Mouse (Mus musculus) forebrain, embryonic 13.5 days (tissue): ENCODE data around the gene Inpp5a. TPM values are rescaled to one million over a fixed set of nuclear protein-coding genes. Genes with fewer than 3 reads are reported as not detected.

Source experiments
- ATAC-seq: fragments of 200-750 bp; cut with Nextera tagmentation; 2 replicates; pipeline ENCODE4 v1.8.0; 2017
- H3K27ac ChIP-seq: fragments of 300-500 bp; sonication (generic); 2 replicates; pipeline ENCODE4 v1.5.1; 2015; ENCODE audit warnings: inconsistent platforms, mild to moderate bottlenecking, moderate library complexity
- H3K27me3 ChIP-seq: fragments of 300-500 bp; sonication (generic); 2 replicates; pipeline ENCODE4 v1.6.1; 2015; ENCODE audit warnings: mild to moderate bottlenecking, inconsistent platforms
- H3K36me3 ChIP-seq: fragments of 300-500 bp; sonication (generic); 2 replicates; pipeline ENCODE4 v1.6.1; 2015; ENCODE audit warnings: mild to moderate bottlenecking, inconsistent platforms; ENCODE audit not compliant: poor library complexity, severe bottlenecking
- H3K4me1 ChIP-seq: fragments of 300-500 bp; sonication (generic); 2 replicates; pipeline ENCODE4 v1.6.1; 2015; ENCODE audit warnings: inconsistent platforms
- H3K4me2 ChIP-seq: fragments of 300-500 bp; sonication (generic); 2 replicates; pipeline ENCODE4 v1.6.1; 2015; ENCODE audit warnings: inconsistent platforms, mild to moderate bottlenecking, moderate library complexity
- H3K4me3 ChIP-seq: fragments of 300-500 bp; sonication (generic); 2 replicates; pipeline ENCODE4 v1.5.1; 2015; ENCODE audit warnings: mild to moderate bottlenecking, inconsistent platforms
- H3K9ac ChIP-seq: fragments of 300-500 bp; sonication (generic); 2 replicates; pipeline ENCODE4 v1.6.1; 2015; ENCODE audit warnings: mild to moderate bottlenecking, inconsistent platforms
- H3K9me3 ChIP-seq: fragments of 300-500 bp; sonication (generic); replicated peaks from 2 replicates; pipeline ENCODE4 v1.6.1; 2016; ENCODE audit warnings: inconsistent platforms
- WGBS: fragments of 180-500 bp; shearing (Covaris S2); methylation state at CpG from one replicate; pipeline ENCODE4 v1.1.7; 2015; 5-methylcytosine and 5-hydroxymethylcytosine counted together
- polyA plus RNA-seq: library from polyadenylated mRNA; unstranded; fragments of >200 nt; fragmentation: Nextera tagmentation; extraction: Ambion mirVana; gene quantifications from 2 replicates; pipeline ENCODE4 v1.2.1, GENCODE M21; 2015

Inpp5a gene
- polyA plus RNA-seq, 1 experiment from 2014 or later: 9.7 TPM

- no peak overlapping the region for H3K27ac ChIP-seq
- H3K4me2 ChIP-seq: no peak overlapping the region
- H3K27me3 ChIP-seq: no peaks in the 10 kb centered on the region
- no peak overlapping the region for H3K9ac ChIP-seq
- no peak for ATAC-seq
- no peaks in the 10 kb centered on the region for H3K4me1 ChIP-seq
- H3K36me3 ChIP-seq: no peaks in the 10 kb centered on the region
- WGBS: 72% methylated on average over 2 of the region's 2 CpGs
- H3K4me3 ChIP-seq: no peak overlapping the region
- H3K9me3 ChIP-seq: no peaks in the 10 kb centered on the region
Measured at GRCm38 (mm10) chr7:139379745-139380144, 9.2 kb upstream of the Inpp5a start.

DNA sequence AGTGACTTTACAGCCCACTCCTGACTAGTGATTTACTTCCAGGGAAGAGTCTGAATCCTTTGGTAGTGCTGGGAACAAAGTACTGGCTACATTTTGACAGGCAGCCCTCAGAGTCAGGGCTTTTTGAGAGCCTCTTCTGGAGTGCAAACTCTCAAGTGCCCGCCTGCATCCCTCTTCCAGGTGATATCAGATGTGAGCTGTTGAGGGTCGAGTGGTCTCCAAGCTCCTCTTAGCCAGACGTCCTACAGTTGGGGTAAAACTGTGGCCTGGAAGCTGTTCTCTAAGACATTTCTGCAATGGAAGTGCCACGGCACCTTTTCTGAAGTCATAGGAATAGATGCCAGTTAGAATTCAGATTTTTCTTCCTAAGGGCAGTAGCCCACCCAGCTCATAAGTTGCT is 8.7 kb upstream of the Inpp5a start:
- H3K36me3 ChIP-seq: no peaks in the 10 kb centered on the region
- no peak overlapping the region for H3K9ac ChIP-seq
- H3K9me3 ChIP-seq: no peaks in the 10 kb centered on the region
- H3K4me1 ChIP-seq: no peaks in the 10 kb centered on the region
- H3K4me2 ChIP-seq: no peak overlapping the region
- ATAC-seq: no peak
- no peak overlapping the region for H3K27ac ChIP-seq
- H3K27me3 ChIP-seq: no peaks in the 10 kb centered on the region
- 77% methylated on average over 4 of the region's 4 CpGs for WGBS
- H3K4me3 ChIP-seq: no peak overlapping the region

DNA sequence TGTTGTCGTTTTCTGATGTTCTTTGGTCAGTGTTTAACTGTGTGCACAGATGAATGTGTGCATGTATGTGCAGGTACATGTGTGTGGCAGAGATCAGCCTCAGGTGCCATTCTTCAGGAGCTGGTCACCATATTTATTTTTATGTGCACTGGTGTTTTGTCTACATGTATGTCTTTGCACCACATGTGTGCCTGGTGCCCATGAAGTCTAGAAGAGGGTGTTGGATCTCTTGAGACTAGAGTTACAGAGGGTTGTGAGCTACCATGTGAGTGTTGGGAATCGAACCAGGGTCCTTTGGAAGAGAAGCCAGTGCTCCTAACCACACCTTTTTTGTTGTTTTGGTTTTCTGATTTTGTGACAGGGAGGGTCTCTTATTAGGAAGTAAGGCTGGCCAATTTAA is 7.0 kb upstream of the Inpp5a start:
- ATAC-seq: no peak
- Histone ChIP-seq H3K4me2 (no peak overlapping the region), H3K9me3 (no peaks in the 10 kb centered on the region), H3K27me3 (no peaks in the 10 kb centered on the region), H3K9ac (no peak overlapping the region), H3K36me3 (no peaks in the 10 kb centered on the region), H3K4me3 (no peak overlapping the region), H3K27ac (no peak overlapping the region), H3K4me1 (peaks cover 5% of the 10 kb centered on the region)
- WGBS: 83% methylated on average over 2 of the region's 2 CpGs

GRCm38 (mm10) chr7:139382796-139383195 is 6.1 kb upstream of the Inpp5a start:
- ATAC-seq: no peak
- Histone ChIP-seq H3K27ac (no peak overlapping the region), H3K27me3 (no peaks in the 10 kb centered on the region), H3K4me2 (no peak overlapping the region), H3K36me3 (no peaks in the 10 kb centered on the region), H3K9me3 (no peaks in the 10 kb centered on the region), H3K4me1 (peaks cover 13% of the 10 kb centered on the region), H3K9ac (no peak overlapping the region), H3K4me3 (no peak overlapping the region)
- 89% methylated on average over 2 of the region's 2 CpGs for WGBS

- Histone ChIP-seq H3K4me1 (peaks cover 19% of the 10 kb centered on the region), H3K4me2 (no peak overlapping the region), H3K27me3 (no peaks in the 10 kb centered on the region), H3K4me3 (no peak overlapping the region), H3K36me3 (no peaks in the 10 kb centered on the region), H3K27ac (no peak overlapping the region), H3K9ac (no peak overlapping the region), H3K9me3 (no peaks in the 10 kb centered on the region)
- WGBS: 83% methylated on average over 1 of the region's 1 CpGs
- ATAC-seq: no peak
Measured at GRCm38 (mm10) chr7:139384500-139384899, 4.4 kb upstream of the Inpp5a start.

GRCm38 (mm10) chr7:139384916-139385530 is 3.9 kb upstream of the Inpp5a start:
- WGBS: 89% methylated on average over 2 of the region's 2 CpGs
- H3K27me3 ChIP-seq: no peaks in the 10 kb centered on the region
- no peak overlapping the region for H3K4me3 ChIP-seq
- no peaks in the 10 kb centered on the region for H3K36me3 ChIP-seq
- no peak overlapping the region for H3K27ac ChIP-seq
- no peak for ATAC-seq
- no peak overlapping the region for H3K4me2 ChIP-seq
- H3K9me3 ChIP-seq: no peaks in the 10 kb centered on the region
- peaks cover 24% of the 10 kb centered on the region for H3K4me1 ChIP-seq
- no peak overlapping the region for H3K9ac ChIP-seq

DNA sequence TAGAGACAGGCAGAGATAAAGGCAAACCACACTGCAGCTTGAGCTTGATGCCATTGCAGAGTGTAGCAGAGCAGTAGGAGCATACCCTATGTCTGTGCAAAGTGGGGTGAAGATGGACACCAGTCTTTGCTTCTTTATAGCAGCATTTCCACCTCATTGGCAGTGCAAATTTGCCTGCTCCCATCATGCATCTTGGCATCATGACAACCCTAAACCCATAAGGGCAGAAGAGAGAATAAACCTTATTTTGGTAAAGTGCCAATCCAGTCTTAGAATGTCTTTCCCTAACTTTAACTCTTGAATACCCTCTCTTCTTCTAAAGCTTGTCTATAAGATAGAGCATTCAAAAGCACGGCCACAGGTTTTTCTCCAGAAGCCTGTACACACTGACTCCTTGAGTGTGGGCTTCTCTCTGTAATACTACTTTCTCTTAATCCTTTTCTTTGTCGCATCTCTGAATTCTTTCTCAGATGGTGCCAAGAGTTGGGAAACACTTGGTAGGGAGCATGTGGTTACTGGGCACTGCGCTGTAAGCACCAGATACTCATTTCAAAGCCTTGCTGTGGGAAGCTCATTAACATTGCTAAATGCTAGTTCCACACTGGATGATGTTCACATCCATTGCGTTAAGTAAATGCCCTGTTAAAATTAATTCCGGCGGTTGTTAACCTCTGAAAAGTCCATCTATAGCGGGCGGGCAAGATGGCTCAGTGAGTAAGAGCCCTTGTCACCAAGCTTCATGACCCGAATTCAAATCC is 1.8 kb upstream of the Inpp5a start:
- Histone ChIP-seq H3K4me3 (no peak overlapping the region), H3K9me3 (no peaks in the 10 kb centered on the region), H3K4me1 (peaks cover 37% of the 10 kb centered on the region), H3K4me2 (no peak overlapping the region), H3K36me3 (no peaks in the 10 kb centered on the region), H3K27me3 (no peaks in the 10 kb centered on the region), H3K9ac (no peak overlapping the region), H3K27ac (no peak overlapping the region)
- WGBS: 76% methylated on average over 9 of the region's 9 CpGs
- ATAC-seq: no peak

DNA sequence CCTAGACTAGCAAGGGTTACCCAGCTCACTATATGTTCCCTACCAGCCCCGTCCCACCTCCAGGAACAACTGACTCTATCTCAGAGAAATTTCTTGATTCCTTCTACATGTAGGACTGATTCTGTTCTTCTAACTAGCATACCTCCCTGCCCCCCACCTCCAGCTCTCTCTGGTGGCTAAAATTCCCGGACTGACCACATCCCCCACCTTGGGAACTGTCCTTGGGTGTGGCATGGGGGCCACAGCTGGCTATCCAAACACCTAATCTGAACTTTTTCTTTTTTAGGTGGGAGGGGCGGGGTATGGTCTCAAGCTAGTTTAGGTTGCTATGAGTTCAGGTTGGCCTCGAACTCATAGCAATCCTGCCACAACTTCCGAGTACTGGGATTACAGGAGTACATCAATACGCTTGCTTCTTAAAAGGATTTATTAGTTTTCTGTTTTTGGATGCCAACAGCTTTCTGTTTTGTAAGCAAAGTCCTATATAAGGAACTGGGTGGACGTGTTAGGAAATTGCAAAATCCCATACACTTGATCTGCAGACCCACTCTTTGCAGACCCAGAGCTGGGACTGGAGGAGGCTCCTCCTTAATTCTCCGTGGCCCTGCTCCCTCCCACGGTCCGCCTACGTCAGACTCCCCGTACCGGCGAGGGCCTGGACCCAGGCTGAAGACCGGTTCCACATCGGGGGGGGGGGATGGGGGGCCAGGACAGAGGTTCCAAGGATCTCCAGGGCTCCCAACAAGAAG is 814 bp upstream of the Inpp5a start:
- Histone ChIP-seq H3K36me3 (no peaks in the 10 kb centered on the region), H3K9me3 (no peaks in the 10 kb centered on the region)
- ATAC-seq: peak; percentile 80; the same call in 1 of the 2 replicates

DNA sequence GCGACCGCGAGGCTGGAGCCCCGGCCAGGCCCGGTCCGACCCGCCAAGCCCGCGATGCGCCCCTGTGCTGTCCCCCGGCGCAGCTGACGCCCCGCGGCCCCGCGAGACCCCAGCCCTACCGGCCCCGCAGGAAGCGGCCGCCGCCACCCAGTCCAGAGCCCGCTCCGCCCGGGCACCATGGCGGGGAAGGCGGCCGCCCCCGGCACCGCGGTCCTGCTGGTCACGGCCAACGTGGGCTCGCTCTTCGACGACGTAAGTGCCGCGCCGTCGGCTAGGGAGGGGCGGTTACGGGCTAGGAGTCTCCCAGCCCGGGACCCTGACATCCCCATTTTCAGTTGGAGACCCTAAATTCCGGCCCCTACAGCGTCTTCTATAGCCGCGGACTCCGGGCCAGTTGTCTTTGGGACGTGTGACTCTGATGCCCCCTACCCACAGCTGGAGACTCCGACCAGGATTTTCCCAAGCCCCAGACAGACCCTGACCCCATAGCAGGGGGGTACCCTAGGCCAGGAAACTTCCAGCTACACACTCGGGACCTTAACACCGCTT is 378 bp downstream of the Inpp5a start:
- peak; percentile 69 for ATAC-seq
- 2% methylated on average over 37 of the region's 53 CpGs for WGBS
- Histone ChIP-seq H3K27me3 (no peaks in the 10 kb centered on the region), H3K4me3 (peak overlapping the region; percentile 76), H3K4me1 (peaks cover 43% of the 10 kb centered on the region), H3K9me3 (no peaks in the 10 kb centered on the region), H3K36me3 (no peaks in the 10 kb centered on the region), H3K27ac (peak overlapping the region; percentile 48), H3K9ac (peak overlapping the region; percentile 86), H3K4me2 (peak overlapping the region; percentile 85)

More for the DNA sequence above, 814 bp upstream of the Inpp5a start:
- peak overlapping the region; percentile 76 for H3K4me3 ChIP-seq
- H3K4me2 ChIP-seq: peak overlapping the region; percentile 50
- H3K27ac ChIP-seq: peak overlapping the region; percentile 49; the same call in 1 of the 2 replicates
- H3K4me1 ChIP-seq: peaks cover 43% of the 10 kb centered on the region
- peak overlapping the region; percentile 69 for H3K9ac ChIP-seq
- H3K27me3 ChIP-seq: no peaks in the 10 kb centered on the region
- WGBS: 19% methylated on average over 16 of the region's 16 CpGs

GRCm38 (mm10) chr7:139390380-139390779 is 1.5 kb downstream of the Inpp5a start:
- H3K4me3 ChIP-seq: no peak overlapping the region
- H3K9ac ChIP-seq: 0 out of 2 replicates have a peak overlapping the region, but pooled peaks have one; percentile 18
- no peak for ATAC-seq
- no peaks in the 10 kb centered on the region for H3K27me3 ChIP-seq
- H3K36me3 ChIP-seq: no peaks in the 10 kb centered on the region
- peak overlapping the region; percentile 85 for H3K4me2 ChIP-seq
- H3K27ac ChIP-seq: no peak overlapping the region
- WGBS: 85% methylated on average over 3 of the region's 3 CpGs
- peaks cover 43% of the 10 kb centered on the region for H3K4me1 ChIP-seq
- H3K9me3 ChIP-seq: no peaks in the 10 kb centered on the region

DNA sequence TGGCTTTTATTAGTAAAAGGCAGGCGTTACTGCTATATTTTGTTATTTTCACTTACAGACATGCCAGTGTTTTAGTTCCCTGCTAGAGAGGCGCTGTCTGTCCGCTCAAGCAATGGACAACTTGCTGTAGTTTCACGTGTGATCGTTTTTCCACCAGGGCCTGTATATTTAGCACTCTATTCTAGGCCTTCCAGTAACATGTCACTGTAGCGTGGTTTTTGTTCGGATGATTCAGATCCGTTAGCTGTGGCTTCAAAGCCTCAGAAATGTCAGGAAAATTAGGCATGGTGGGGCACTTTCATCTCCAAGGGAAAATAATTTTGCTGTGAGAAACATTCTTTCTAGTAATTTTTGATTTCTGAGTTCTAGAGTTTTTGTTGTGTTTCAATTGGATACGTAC is 2.0 kb downstream of the Inpp5a start:
- peak overlapping the region; percentile 85; the same call in 1 of the 2 replicates for H3K4me2 ChIP-seq

DNA sequence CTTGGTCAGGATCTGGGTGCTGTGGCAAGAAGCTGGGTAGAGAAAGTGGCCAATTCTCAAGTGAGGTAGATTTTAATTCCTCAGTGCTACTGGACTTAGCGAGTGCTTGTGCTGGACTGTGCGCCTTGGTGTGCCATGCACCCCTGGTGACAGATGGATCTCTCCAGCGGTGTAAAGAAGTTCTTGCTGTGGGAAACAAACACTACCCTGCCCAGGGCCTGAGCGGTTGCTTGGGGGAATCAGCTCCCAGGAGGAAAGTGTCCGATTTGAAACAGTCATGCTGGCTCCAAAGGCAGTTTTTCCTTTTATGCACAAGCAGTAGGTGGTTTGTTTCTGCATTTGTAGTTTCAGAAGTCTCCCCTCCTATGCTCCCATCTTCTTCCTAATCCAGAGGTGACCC is 2.8 kb downstream of the Inpp5a start:
- no peak overlapping the region for H3K4me2 ChIP-seq
- no peak overlapping the region for H3K27ac ChIP-seq
- no peaks in the 10 kb centered on the region for H3K9me3 ChIP-seq
- no peaks in the 10 kb centered on the region for H3K36me3 ChIP-seq
- peaks cover 44% of the 10 kb centered on the region for H3K4me1 ChIP-seq
- H3K4me3 ChIP-seq: no peak overlapping the region
- no peak overlapping the region for H3K9ac ChIP-seq
- no peaks in the 10 kb centered on the region for H3K27me3 ChIP-seq
- WGBS: 84% methylated on average over 5 of the region's 5 CpGs
- ATAC-seq: no peak

More for the DNA sequence above, 2.0 kb downstream of the Inpp5a start:
- H3K4me1 ChIP-seq: peaks cover 43% of the 10 kb centered on the region
- no peak overlapping the region for H3K4me3 ChIP-seq
- H3K27me3 ChIP-seq: no peaks in the 10 kb centered on the region
- no peaks in the 10 kb centered on the region for H3K9me3 ChIP-seq
- H3K9ac ChIP-seq: 0 out of 2 replicates have a peak overlapping the region, but pooled peaks have one; percentile 18
- ATAC-seq: no peak
- WGBS: 90% methylated on average over 9 of the region's 9 CpGs
- H3K36me3 ChIP-seq: no peaks in the 10 kb centered on the region
- H3K27ac ChIP-seq: no peak overlapping the region
